ENCODE assay signal across 13 mouse cellular contexts in the genomic region with DNA sequence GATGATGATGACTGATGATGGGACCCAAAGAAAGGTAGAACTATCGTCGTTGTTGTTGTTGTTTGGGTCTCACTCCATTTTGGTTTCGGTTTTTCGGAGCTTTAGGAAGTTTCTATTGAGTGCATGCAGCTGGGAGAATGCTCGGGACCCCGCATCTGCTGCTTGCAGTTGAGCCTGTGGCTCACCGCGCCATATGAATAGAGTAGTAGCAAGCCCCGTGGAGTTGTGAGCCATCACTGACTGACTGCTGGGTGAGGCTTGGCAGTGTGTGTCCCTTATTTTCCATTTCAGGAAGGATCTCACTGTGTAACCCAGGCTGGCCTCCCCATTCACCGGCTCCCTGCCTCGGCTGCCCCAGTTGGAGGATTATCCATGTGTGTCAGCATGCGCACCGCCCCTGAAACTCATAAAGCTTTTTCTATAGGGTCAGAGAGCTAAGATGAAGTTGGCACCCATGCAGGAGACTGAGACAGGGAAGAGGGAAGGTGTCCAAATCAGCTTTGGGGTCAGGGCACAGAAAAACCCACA. TPM values are rescaled to one million over a fixed set of nuclear protein-coding genes. Genes with fewer than 3 reads are reported as not detected.
DNase-seq lines count a peak whose midpoint lies in the region; ATAC-seq and TF ChIP-seq lines count a peak whose summit lies in the region.
"Had no signal": no experiment of that assay in that cellular context is flagged by ENCODE, and none has a peak within 500 bp of the region (broad histone marks: within the 10 kb centered on the region; RNA-seq: fewer than 3 reads in every experiment).

No protein-coding gene starts in this region.

- intact Hi-C loops in gastrocnemius, adult 2 months (cut with DNase I), result loop anchor here (2.0 kb wide), 1 partner anchor 49 kb away; no protein-coding TSS in a partner anchor

- peak overlapping the region; percentile 34; the same call in 1 of the 2 replicates for H3K9ac ChIP-seq in intestine, embryonic 14.5 days (ENCODE audit: low read length)
- 0 out of 2 replicates have a peak overlapping the region, but pooled peaks have one; percentile 3 for H3K9ac ChIP-seq in neural tube, embryonic 14.5 days (replicated peaks; ENCODE audit: low read depth, low read length)
- H3K9ac ChIP-seq: embryonic facial prominence, embryonic 13.5 days had no signal

- WGBS in lung, adult 2 months, result 49% methylated on average over 13 of the region's 13 CpGs
- 30% methylated on average over 13 of the region's 13 CpGs for WGBS in intestine, embryonic 14.5 days
- WGBS in neural tube, embryonic 14.5 days, result 14% methylated on average over 13 of the region's 13 CpGs

- peaks cover 27% of the 10 kb centered on the region for H3K36me3 ChIP-seq in intestine, embryonic 14.5 days (ENCODE audit: control insufficient read depth, insufficient read depth, low read length)
- no peaks in the 10 kb centered on the region; the same call in 1 of the 2 replicates for H3K36me3 ChIP-seq in neural tube, embryonic 14.5 days (ENCODE audit: control insufficient read depth, insufficient read depth, low read length)

- peak overlapping the region; percentile 81 for H3K27ac ChIP-seq in gastrocnemius, adult 2 months
- peak overlapping the region; percentile 69; the same call in 1 of the 2 replicates for H3K27ac ChIP-seq in intestine, embryonic 14.5 days (ENCODE audit: low read depth)
- H3K27ac ChIP-seq in neural tube, embryonic 14.5 days (ENCODE audit: low read depth, low read length), result 0 out of 2 replicates have a peak overlapping the region, but pooled peaks have one; percentile 66

- TF ChIP-seq POLR2A in lung, adult 2 months (IDR thresholded peaks at IDR 0.05; ENCODE audit: borderline replicate concordance, extremely low read depth, low read depth, low read length), result no peak

- peak overlapping the region; percentile 44 for H3K4me2 ChIP-seq in intestine, embryonic 14.5 days (ENCODE audit: low read length)
- H3K4me2 ChIP-seq in neural tube, embryonic 14.5 days (ENCODE audit: low read depth, low read length), result no peak overlapping the region; the same call in 1 of the 2 replicates
- H3K4me2 ChIP-seq: liver, embryonic 11.5 days had no signal

- peak overlapping the region; percentile 70 for H3K4me3 ChIP-seq in gastrocnemius, adult 2 months
- peak overlapping the region; percentile 22 for H3K4me3 ChIP-seq in lung, adult 2 months (replicated peaks; ENCODE audit: extremely low read depth, low read depth, low read length)
- H3K4me3 ChIP-seq in intestine, embryonic 14.5 days (ENCODE audit: low read depth, low read length), result peak overlapping the region; percentile 28
- no peak overlapping the region for H3K4me3 ChIP-seq in neural tube, embryonic 14.5 days (ENCODE audit: low read depth, low read length)
- H3K4me3 ChIP-seq: embryonic facial prominence, embryonic 13.5 days; heart, embryonic 12.5 days had no signal

- DNase-seq in gastrocnemius, adult 2 months, result no peak
- DNase-seq in gastrocnemius, postnatal 10 days, result no peak
- no peak for DNase-seq in lung, adult 2 months
- DNase-seq in lung, postnatal 10 days, result no peak
- DNase-seq in intestine, embryonic 14.5 days (ENCODE audit: low spot score), result no peak
- no peak for DNase-seq in ovary, adult 18-20 months (ENCODE audit: low spot score)
- DNase-seq in spleen, postnatal 10 days (ENCODE audit: low spot score in 2 of 2), result no peak
- DNase-seq: adrenal gland, postnatal 10 days; cerebellum, adult 8-10 months had no signal

- 0 out of 2 replicates have a peak, but pooled peaks cover 7% of the 10 kb centered on the region for H3K9me3 ChIP-seq in intestine, embryonic 14.5 days (ENCODE audit: control insufficient read depth, low read length)
- no peaks in the 10 kb centered on the region for H3K9me3 ChIP-seq in neural tube, embryonic 14.5 days (ENCODE audit: control insufficient read depth, low read length)

- no peak for ATAC-seq in intestine, embryonic 14.5 days (replicated peaks; ENCODE audit: low FRiP score, low TSS enrichment, low read depth)
- ATAC-seq in neural tube, embryonic 14.5 days (ENCODE audit: low read depth), result no peak

- H3K4me1 ChIP-seq in lung, adult 2 months (ENCODE audit: control insufficient read depth, insufficient read depth, low read length), result peaks cover 6% of the 10 kb centered on the region
- H3K4me1 ChIP-seq in intestine, embryonic 14.5 days (replicated peaks; ENCODE audit: control insufficient read depth, insufficient read depth, low read length), result peaks cover 36% of the 10 kb centered on the region
- H3K4me1 ChIP-seq in neural tube, embryonic 14.5 days (ENCODE audit: control insufficient read depth, insufficient read depth, low read length), result peaks cover 27% of the 10 kb centered on the region

- TF ChIP-seq CTCF in gastrocnemius, adult 2 months (IDR thresholded peaks at IDR 0.05), result no peak
- no peak for TF ChIP-seq CTCF in lung, adult 2 months (IDR thresholded peaks at IDR 0.05; ENCODE audit: insufficient read depth, low read length)

- no peaks in the 10 kb centered on the region for H3K27me3 ChIP-seq in intestine, embryonic 14.5 days (replicated peaks; ENCODE audit: control insufficient read depth, insufficient read depth, low read length)
- no peaks in the 10 kb centered on the region for H3K27me3 ChIP-seq in neural tube, embryonic 14.5 days (ENCODE audit: control insufficient read depth, insufficient read depth, low read length)
- H3K27me3 ChIP-seq: embryonic facial prominence, embryonic 13.5 days; heart, embryonic 12.5 days had no signal

RNA-seq across cellular contexts. Expression of a gene that starts 47.5 kb away (rescaled TPM):
- total RNA-seq in gastrocnemius, adult 2 months (2021), result 1 to 10 TPM; 1.8 to 3.3 TPM
- 1 to 10 TPM; 4.7 to 5.8 TPM for total RNA-seq in gastrocnemius, postnatal 10 days (2021)
- polyA plus RNA-seq in lung, adult 2 months (2012; rRNA removed), result 83.6 and 99.1 TPM in 2 replicates
- polyA plus RNA-seq in intestine, embryonic 14.5 days (2014; fragmentation: Nextera tagmentation; extraction: Ambion mirVana), result 61.0 and 76.0 TPM in 2 replicates
- polyA plus RNA-seq in neural tube, embryonic 14.5 days (2014; fragmentation: Nextera tagmentation; extraction: Ambion mirVana), result 26.8 and 29.5 TPM in 2 replicates
